Mouse (Mus musculus) liver, postnatal 0 days (tissue): ENCODE data around the gene Hmgcl. TPM values are rescaled to one million over a fixed set of nuclear protein-coding genes. Genes with fewer than 3 reads are reported as not detected.
A peak's percentile ranks its signal among the peaks of the same experiment; 100 is the strongest.

Experiments used
- ATAC-seq: fragments of 200-750 bp; cut with Nextera tagmentation; 2 replicates; pipeline ENCODE4 v1.8.0; 2017; ENCODE audit warnings: mild to moderate bottlenecking, moderate library complexity
- DNase-seq: peaks from one replicate; pipeline ENCODE4 v3.0.0-alpha.2; 2016
- H3K27ac ChIP-seq: fragments of 300-500 bp; sonication (generic); 2 replicates; pipeline ENCODE4 v1.5.1; 2014; ENCODE audit warnings: antibody characterized with exemption, moderate library complexity, mild to moderate bottlenecking, low read depth
- H3K27me3 ChIP-seq: fragments of 300-500 bp; sonication (generic); 2 replicates; pipeline ENCODE4 v1.6.1; 2014; ENCODE audit warnings: low read length, control low read depth, mixed read lengths; ENCODE audit not compliant: insufficient read depth
- H3K36me3 ChIP-seq: fragments of 300-500 bp; sonication (generic); replicated peaks from 2 replicates; pipeline ENCODE4 v1.6.1; 2014; ENCODE audit warnings: mild to moderate bottlenecking, control low read depth, low read length, moderate library complexity, mixed read lengths; ENCODE audit not compliant: insufficient read depth
- H3K4me1 ChIP-seq: fragments of 300-500 bp; sonication (generic); 2 replicates; pipeline ENCODE4 v1.6.1; 2014; ENCODE audit warnings: antibody characterized with exemption, mild to moderate bottlenecking, control low read depth; ENCODE audit not compliant: insufficient read depth
- H3K4me2 ChIP-seq: fragments of 300-500 bp; sonication (generic); 2 replicates; pipeline ENCODE4 v1.6.1; 2014; ENCODE audit warnings: low read depth, mild to moderate bottlenecking, low read length, moderate library complexity, mixed read lengths
- H3K4me3 ChIP-seq: fragments of 300-500 bp; sonication (generic); 2 replicates; pipeline ENCODE4 v1.5.1; 2014; ENCODE audit warnings: low read depth, low read length
- H3K9ac ChIP-seq: fragments of 300-500 bp; sonication (generic); replicated peaks from 2 replicates; pipeline ENCODE4 v1.6.1; 2014; ENCODE audit warnings: mild to moderate bottlenecking, moderate library complexity
- H3K9me3 ChIP-seq: fragments of 300-500 bp; sonication (generic); 2 replicates; pipeline ENCODE4 v1.6.1; 2016; ENCODE audit warnings: mild to moderate bottlenecking, control low read depth, low read length, mixed read lengths
- CTCF ChIP-seq: sonication (generic); IDR thresholded peaks from 2 replicates; pipeline ENCODE4 v1.5.1; 2016; ENCODE audit warnings: antibody characterized with exemption, low read depth
- EP300 ChIP-seq: IDR thresholded peaks from 2 replicates; pipeline ENCODE4 v1.6.1; 2016; ENCODE audit warnings: antibody characterized with exemption, low read depth, mild to moderate bottlenecking
- WGBS: fragments of 180-500 bp; shearing (Covaris S2); extraction: QIAGEN DNeasy Blood & Tissue Kit; methylation state at CpG from one replicate; pipeline ENCODE4 v1.1.7; 2014; ENCODE audit not compliant: insufficient replicate concordance; 5-methylcytosine and 5-hydroxymethylcytosine counted together
- polyA plus RNA-seq: library from polyadenylated mRNA; unstranded; fragments of >200 nt; fragmentation: Nextera tagmentation; extraction: Ambion mirVana; gene quantifications from 2 replicates; pipeline ENCODE4 v1.2.1, GENCODE M21; 2015

The Hmgcl gene
- polyA plus RNA-seq, 1 experiment from 2014 or later: 364 TPM

GRCm38 (mm10) chr4:135918635-135919279 lies 27.5 kb upstream of the Hmgcl start:
- Histone ChIP-seq H3K4me1 (peaks cover 15% of the 10 kb centered on the region), H3K9ac (no peak overlapping the region; the same call in 1 of the 2 replicates), H3K27ac (peak overlapping the region; percentile 73), H3K9me3 (no peaks in the 10 kb centered on the region), H3K4me3 (no peak overlapping the region), H3K36me3 (peaks cover 13% of the 10 kb centered on the region), H3K4me2 (peak overlapping the region; percentile 43), H3K27me3 (no peaks in the 10 kb centered on the region)
- DNase-seq (no peak), ATAC-seq (no peak)
- 44% methylated on average over 13 of the region's 13 CpGs for WGBS
- no peak for TF ChIP-seq CTCF
- no peak for TF ChIP-seq EP300

- Histone ChIP-seq H3K4me3 (no peak overlapping the region), H3K9ac (no peak overlapping the region), H3K4me2 (peak overlapping the region; percentile 20; the same call in 1 of the 2 replicates), H3K27me3 (no peaks in the 10 kb centered on the region), H3K36me3 (peaks cover 13% of the 10 kb centered on the region), H3K9me3 (no peaks in the 10 kb centered on the region), H3K4me1 (peaks cover 15% of the 10 kb centered on the region), H3K27ac (peak overlapping the region; percentile 73)
- WGBS: 62% methylated on average over 3 of the region's 3 CpGs
- no peak for ATAC-seq
- TF ChIP-seq CTCF (no peak), EP300 (no peak)
- DNase-seq: no peak
Measured at GRCm38 (mm10) chr4:135919280-135919639, 27.0 kb upstream of the Hmgcl start.

DNA sequence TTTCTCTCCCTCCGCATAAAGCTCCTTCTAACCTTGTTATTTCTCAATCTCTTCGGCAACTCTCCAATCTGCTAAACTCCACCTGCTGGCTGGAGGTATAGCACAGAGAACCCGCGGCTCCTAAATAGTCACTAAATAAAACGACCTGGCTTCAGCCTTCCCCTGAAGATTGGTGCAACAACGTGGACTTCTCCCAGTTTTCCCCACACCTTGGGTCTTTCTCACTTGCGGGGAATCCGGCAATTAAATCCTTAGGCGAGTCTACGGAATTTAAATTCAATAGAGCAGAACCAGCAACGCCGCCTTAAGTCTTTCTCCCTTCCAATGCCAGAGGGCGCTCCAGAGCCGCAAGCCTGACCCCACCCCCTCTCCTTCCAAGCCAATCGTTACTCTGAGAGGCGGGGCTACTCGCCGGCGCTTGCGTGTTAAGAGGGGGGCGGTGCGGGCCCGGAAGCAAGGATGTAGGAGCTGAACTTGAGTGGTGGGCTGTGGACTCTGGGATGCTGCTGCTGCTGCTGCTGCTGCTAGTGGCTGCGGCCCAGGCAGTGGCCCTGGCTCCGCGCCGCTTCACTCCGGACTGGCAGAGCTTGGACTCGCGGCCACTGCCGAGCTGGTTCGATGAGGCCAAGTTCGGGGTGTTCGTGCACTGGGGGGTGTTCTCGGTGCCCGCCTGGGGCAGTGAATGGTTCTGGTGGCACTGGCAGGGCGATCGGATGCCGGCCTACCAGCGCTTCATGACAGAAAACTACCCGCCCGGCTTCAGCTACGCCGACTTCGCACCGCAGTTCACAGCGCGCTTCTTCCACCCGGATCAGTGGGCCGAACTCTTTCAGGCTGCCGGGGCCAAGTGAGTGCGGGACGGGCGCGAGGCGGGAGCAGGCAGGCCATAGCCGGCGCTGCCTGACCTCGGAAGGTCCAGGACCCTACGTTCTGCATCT lies 25.7 kb upstream of the Hmgcl start, which contains the start of gene Fuca1:
Gene Fuca1, plus strand, starts transcription at position 432 of the 938 bp plus-strand sequence.
- no peak; the same call in none of the 2 replicates for TF ChIP-seq EP300
- peak; percentile 86 for TF ChIP-seq CTCF
- DNase-seq (peak; percentile 98), ATAC-seq (peak; percentile 94)
- Histone ChIP-seq H3K4me1 (peaks cover 15% of the 10 kb centered on the region), H3K36me3 (peaks cover 19% of the 10 kb centered on the region), H3K4me3 (peak within 1 kb of the TSS; percentile 82), H3K27me3 (no peaks in the 10 kb centered on the region), H3K9me3 (no peaks in the 10 kb centered on the region), H3K9ac (peak within 1 kb of the TSS; percentile 80), H3K27ac (peak within 1 kb of the TSS; percentile 73), H3K4me2 (peak within 1 kb of the TSS; percentile 99)
- WGBS: 1% methylated on average over 60 of the region's 60 CpGs

GRCm38 (mm10) chr4:135921257-135922120 lies 24.8 kb upstream of the Hmgcl start:
- peak overlapping the region; percentile 80 for H3K9ac ChIP-seq
- H3K27ac ChIP-seq: peak overlapping the region; percentile 64
- peak overlapping the region; percentile 99 for H3K4me2 ChIP-seq
- peaks cover 25% of the 10 kb centered on the region for H3K36me3 ChIP-seq
- peaks cover 15% of the 10 kb centered on the region for H3K4me1 ChIP-seq
- H3K9me3 ChIP-seq: no peaks in the 10 kb centered on the region
- WGBS: 5% methylated on average over 26 of the region's 26 CpGs
- no peaks in the 10 kb centered on the region for H3K27me3 ChIP-seq
- peak overlapping the region; percentile 82 for H3K4me3 ChIP-seq
- no peak for ATAC-seq
- no peak for DNase-seq
- TF ChIP-seq EP300: no peak
- no peak for TF ChIP-seq CTCF

DNA sequence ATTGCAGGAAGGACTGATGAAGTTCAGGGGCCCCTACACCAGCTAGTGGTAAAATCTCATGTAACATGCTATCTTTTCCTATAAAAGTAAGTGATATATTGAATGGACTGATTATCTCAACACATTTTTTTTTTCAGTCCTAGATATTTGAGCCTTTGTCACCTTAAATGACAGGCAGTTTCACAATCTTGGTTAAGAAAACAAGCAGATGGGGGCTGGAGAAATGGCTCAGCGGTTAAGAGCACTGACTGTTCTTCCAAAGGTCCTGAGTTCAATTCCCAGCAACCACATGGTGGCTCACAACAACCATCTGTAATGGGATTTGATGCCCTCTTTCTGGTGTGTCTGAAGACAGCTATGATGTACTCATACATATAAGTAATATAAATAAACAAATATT lies 24.1 kb upstream of the Hmgcl start:
- Histone ChIP-seq H3K27ac (peak overlapping the region; percentile 64; the same call in 1 of the 2 replicates), H3K9ac (peak overlapping the region; percentile 80; the same call in 1 of the 2 replicates), H3K4me1 (peaks cover 15% of the 10 kb centered on the region), H3K4me2 (peak overlapping the region; percentile 99), H3K27me3 (no peaks in the 10 kb centered on the region), H3K36me3 (peaks cover 27% of the 10 kb centered on the region), H3K4me3 (peak overlapping the region; percentile 82), H3K9me3 (no peaks in the 10 kb centered on the region)
- TF ChIP-seq EP300 (no peak), CTCF (no peak)
- DNase-seq: no peak
- ATAC-seq: no peak
- 41% methylated on average over 1 of the region's 1 CpGs for WGBS
